Mouse (Mus musculus) embryonic fibroblast, embryonic 13.5 days (primary cell): Measurements from ENCODE around the gene Sub1.

Experiments used
- CTCF ChIP-seq: IDR thresholded peaks from 2 replicates; pipeline ENCODE4 v1.5.1; 2011; ENCODE audit warnings: mild to moderate bottlenecking, control low read depth, low read length, moderate library complexity, borderline replicate concordance; ENCODE audit not compliant: insufficient read depth
- POLR2A ChIP-seq: IDR thresholded peaks from 2 replicates; pipeline ENCODE4 v1.6.1; 2011; ENCODE audit warnings: low read depth, mild to moderate bottlenecking, control low read depth, low read length, moderate library complexity

DNA sequence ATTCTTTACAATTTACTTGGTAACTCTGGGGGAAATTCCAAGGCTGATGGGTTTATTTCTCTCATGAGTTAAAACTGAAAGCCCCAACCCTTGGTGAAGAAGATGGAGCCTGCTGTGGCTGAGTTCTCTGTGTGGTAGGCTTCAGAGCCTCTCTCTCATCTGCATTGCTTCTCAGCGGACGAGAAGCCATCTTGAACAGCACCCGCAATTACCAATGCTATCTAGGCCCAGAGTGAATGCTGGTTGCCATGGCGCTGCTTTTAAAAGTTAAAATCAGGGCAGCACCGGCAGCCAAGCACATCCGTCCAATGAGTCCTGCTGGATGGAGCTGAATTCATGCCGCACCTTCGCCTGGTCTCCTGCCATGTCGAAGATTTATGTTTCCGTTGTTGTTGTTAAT is 42.5 kb upstream of the Sub1 start:
- no peak for TF ChIP-seq CTCF
- no peak for TF ChIP-seq POLR2A
